Mouse (Mus musculus) heart, postnatal 0 days (tissue): ENCODE measurements around the gene Ntm.

Experiments used
- CTCF ChIP-seq: IDR thresholded peaks from 2 replicates; pipeline ENCODE4 v1.5.1; 2016; ENCODE audit warnings: antibody characterized with exemption, control low read depth, low read depth
- EP300 ChIP-seq: IDR thresholded peaks from 2 replicates; pipeline ENCODE4 v1.6.1; 2016; ENCODE audit warnings: antibody characterized with exemption, low read depth

DNA sequence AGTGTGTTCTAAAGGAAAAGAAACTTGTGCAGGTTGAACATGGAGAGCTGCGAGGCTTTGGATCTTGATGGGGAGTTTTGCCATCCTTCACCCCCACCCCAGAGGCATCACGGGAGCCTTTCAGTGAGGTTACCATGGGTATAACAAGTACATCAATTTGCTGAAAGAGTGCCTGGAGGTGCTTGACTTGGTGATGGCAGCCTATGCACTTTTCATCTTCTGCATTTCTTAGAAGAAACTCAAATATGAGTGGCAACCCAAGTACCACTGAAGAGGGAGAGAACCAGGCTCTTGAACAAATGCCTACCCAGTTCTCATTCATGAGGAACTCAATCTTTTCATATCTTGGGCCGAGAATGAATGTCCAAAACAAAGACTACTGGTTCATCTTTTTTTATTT is 186.0 kb downstream of the Ntm start:
- no peak for TF ChIP-seq CTCF
- no peak for TF ChIP-seq EP300
